Mouse (Mus musculus) stomach, postnatal 0 days (tissue): ENCODE measurements around the gene Rfx3.

Experiments
- CTCF ChIP-seq: IDR thresholded peaks from 2 replicates; pipeline ENCODE4 v1.5.1; 2016; ENCODE audit warnings: antibody characterized with exemption, low read depth, mild to moderate bottlenecking, moderate library complexity
- EP300 ChIP-seq: optimal IDR thresholded peaks from 2 replicates; pipeline ENCODE3; 2016; ENCODE audit warnings: antibody characterized with exemption

GRCm38 (mm10) chr19:28003474-28003873, 7.5 kb downstream of the Rfx3 start:
- TF ChIP-seq CTCF = no peak
- no peak for TF ChIP-seq EP300
